Mouse (Mus musculus) erythroblast, adult 5-6 weeks (primary cell): ENCODE measurements around the gene Ucma. TPM values are rescaled to one million over a fixed set of nuclear protein-coding genes. Genes with fewer than 3 reads are reported as not detected.
"Not testable (repeated sequence)": the region's sequence is repeated elsewhere in the genome, so short reads cannot be mapped to it uniquely, and the experiment has no call there.

Experiments
- ATAC-seq: replicated peaks from 2 replicates; pipeline ENCODE4 v1.8.0; 2016; ENCODE audit warnings: moderate number of reproducible peaks, mild to moderate bottlenecking, moderate TSS enrichment, inconsistent platforms; ENCODE audit not compliant: poor library complexity, low FRiP score, severe bottlenecking
- total RNA-seq, 2 experiments: library from RNA; stranded (forward) in 1 of 2; stranded (reverse) in 1 of 2; fragments of 150-400 nt in 1 of 2; fragments of 200-764, 138-1000 nt in 1 of 2; gene quantifications; 2 replicates each; pipeline versions ENCODE4 v1.2.3 to v1.2.4; 2015 to 2017; ENCODE audit warnings: low replicate concordance in 2 of 2

Ucma gene
- not detected in 2 replicates for total RNA-seq (2015; ENCODE audit: low replicate concordance)
- not detected in 2 replicates for total RNA-seq (2017; ENCODE audit: low replicate concordance)

GRCm38 (mm10) chr2:4975807-4976206 is at the start of gene Ucma:
Gene Ucma (plus strand): TSS chr2:4976122.
- no peak for ATAC-seq

- no peak for ATAC-seq
These were observed 48.5 kb upstream of the Ucma start for GRCm38 (mm10) chr2:4927391-4927790.

- no peak for ATAC-seq
These were observed 46.7 kb upstream of the Ucma start for GRCm38 (mm10) chr2:4929230-4929629.

- no peak for ATAC-seq
These were observed 41.4 kb upstream of the Ucma start for GRCm38 (mm10) chr2:4934516-4934915.

- no peak for ATAC-seq
These were observed 38.0 kb upstream of the Ucma start for GRCm38 (mm10) chr2:4937931-4938330.

- no peak for ATAC-seq
These were observed 35.1 kb upstream of the Ucma start for GRCm38 (mm10) chr2:4940861-4941260.

GRCm38 (mm10) chr2:4949691-4950090 is 26.2 kb upstream of the Ucma start:
- ATAC-seq: not testable (repeated sequence)

GRCm38 (mm10) chr2:4950986-4951385 is 24.9 kb upstream of the Ucma start:
- no peak for ATAC-seq

- no peak for ATAC-seq
These were observed 21.6 kb upstream of the Ucma start for GRCm38 (mm10) chr2:4954216-4954760.

GRCm38 (mm10) chr2:4958039-4958438 is 17.9 kb upstream of the Ucma start:
- ATAC-seq: no peak

- ATAC-seq: no peak
These were observed 8.1 kb upstream of the Ucma start for GRCm38 (mm10) chr2:4967806-4968205.

GRCm38 (mm10) chr2:4969083-4969482 is 6.8 kb upstream of the Ucma start:
- no peak for ATAC-seq

- no peak for ATAC-seq
These were observed 2.2 kb downstream of the Ucma start for GRCm38 (mm10) chr2:4978091-4978490.

- ATAC-seq: no peak
These were observed 8.1 kb downstream of the Ucma start for GRCm38 (mm10) chr2:4983987-4984386.

GRCm38 (mm10) chr2:4985000-4985399 is 9.1 kb downstream of the Ucma start:
- no peak for ATAC-seq

- ATAC-seq: no peak
These were observed 10.9 kb downstream of the Ucma start for GRCm38 (mm10) chr2:4986798-4987197.

GRCm38 (mm10) chr2:4987388-4988180 is 11.7 kb downstream of the Ucma start:
- ATAC-seq: no peak

- ATAC-seq: no peak
These were observed 13.0 kb downstream of the Ucma start for GRCm38 (mm10) chr2:4988826-4989424.

GRCm38 (mm10) chr2:4993584-4993983 is 17.7 kb downstream of the Ucma start:
- no peak for ATAC-seq

GRCm38 (mm10) chr2:4994436-4994835 is 18.5 kb downstream of the Ucma start:
- no peak for ATAC-seq

- no peak for ATAC-seq
These were observed 19.7 kb downstream of the Ucma start for GRCm38 (mm10) chr2:4995646-4996045.
